Mouse (Mus musculus) neural tube, embryonic 13.5 days (tissue): ENCODE data around the gene Mb. TPM values are rescaled to one million over a fixed set of nuclear protein-coding genes. Genes with fewer than 3 reads are reported as not detected.
A peak's percentile ranks its signal among the peaks of the same experiment; 100 is the strongest.

ENCODE experiments used
- ATAC-seq: fragments of 200-750 bp; cut with Nextera tagmentation; 2 replicates; pipeline ENCODE4 v1.8.0; 2017; ENCODE audit warnings: low read depth, mild to moderate bottlenecking, moderate TSS enrichment, moderate library complexity
- H3K27ac ChIP-seq: fragments of 300-500 bp; sonication (generic); replicated peaks from 2 replicates; pipeline ENCODE4 v1.5.1; 2015; ENCODE audit warnings: moderate library complexity, mild to moderate bottlenecking, inconsistent platforms
- H3K27me3 ChIP-seq: fragments of 300-500 bp; sonication (generic); 2 replicates; pipeline ENCODE4 v1.6.1; 2015; ENCODE audit warnings: mild to moderate bottlenecking, inconsistent platforms
- H3K36me3 ChIP-seq: fragments of 300-500 bp; sonication (generic); 2 replicates; pipeline ENCODE4 v1.6.1; 2015; ENCODE audit warnings: mild to moderate bottlenecking, inconsistent platforms
- H3K4me1 ChIP-seq: fragments of 300-500 bp; sonication (generic); replicated peaks from 2 replicates; pipeline ENCODE4 v1.6.1; 2015; ENCODE audit warnings: inconsistent platforms
- H3K4me2 ChIP-seq: fragments of 300-500 bp; sonication (generic); 2 replicates; pipeline ENCODE4 v1.6.1; 2015; ENCODE audit warnings: inconsistent platforms, mild to moderate bottlenecking, moderate library complexity
- H3K4me3 ChIP-seq: fragments of 300-500 bp; sonication (generic); 2 replicates; pipeline ENCODE4 v1.5.1; 2015; ENCODE audit warnings: mild to moderate bottlenecking, inconsistent platforms
- H3K9ac ChIP-seq: fragments of 300-500 bp; sonication (generic); 2 replicates; pipeline ENCODE4 v1.6.1; 2015; ENCODE audit warnings: moderate library complexity, mild to moderate bottlenecking, inconsistent platforms
- H3K9me3 ChIP-seq: fragments of 300-500 bp; sonication (generic); 2 replicates; pipeline ENCODE4 v1.6.1; 2016; ENCODE audit warnings: inconsistent platforms
- WGBS: fragments of 180-500 bp; shearing (Covaris S2); methylation state at CpG from one replicate; pipeline ENCODE4 v1.1.7; 2015; 5-methylcytosine and 5-hydroxymethylcytosine counted together
- polyA plus RNA-seq: library from polyadenylated mRNA; unstranded; fragments of >200 nt; fragmentation: Nextera tagmentation; extraction: Ambion mirVana; gene quantifications from 2 replicates; pipeline ENCODE4 v1.2.1, GENCODE M21; 2015

Gene Mb
- polyA plus RNA-seq, 1 experiment from 2014 or later = 2.4 TPM

DNA sequence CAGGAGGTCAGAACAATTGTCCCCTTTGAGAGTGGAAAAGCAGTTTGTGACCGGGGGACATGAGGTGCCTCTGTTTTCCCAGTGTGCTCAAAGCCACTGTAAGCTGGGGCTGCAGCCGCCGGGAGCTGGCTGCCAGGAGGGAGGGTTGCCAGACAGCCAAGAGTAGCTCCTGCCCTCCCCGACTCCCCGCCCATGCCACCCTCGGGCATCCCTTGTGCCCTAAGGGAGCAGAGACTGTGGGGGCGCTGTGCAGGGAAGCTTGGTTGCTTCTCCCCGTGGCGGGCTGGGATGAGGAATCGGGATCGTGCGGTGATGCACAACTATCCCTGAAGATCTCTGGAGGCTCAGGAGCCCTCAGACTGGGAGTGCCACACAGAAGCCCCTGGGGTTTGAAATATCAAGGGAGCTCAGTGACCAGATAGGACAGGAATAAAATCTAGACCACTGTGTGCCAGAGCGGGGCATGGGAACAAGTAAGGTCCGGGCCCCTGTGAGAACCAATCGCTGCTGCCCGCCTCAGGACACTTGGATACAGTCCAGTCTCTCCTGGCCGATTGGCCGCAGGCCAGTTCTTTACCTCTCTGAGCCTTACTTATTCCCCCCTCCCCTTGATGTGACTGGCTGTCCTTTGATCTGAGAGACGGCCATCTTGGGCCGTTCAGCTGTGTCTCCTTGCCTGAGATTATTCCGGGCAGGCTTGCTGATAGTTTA is 51.4 kb downstream of the Mb start:
- Histone ChIP-seq H3K9me3 (no peaks in the 10 kb centered on the region), H3K4me3 (no peak overlapping the region), H3K27ac (no peak overlapping the region), H3K4me1 (0 out of 2 replicates have a peak, but pooled peaks cover 8% of the 10 kb centered on the region), H3K27me3 (no peaks in the 10 kb centered on the region), H3K9ac (no peak overlapping the region), H3K4me2 (0 out of 2 replicates have a peak overlapping the region, but pooled peaks have one; percentile 4), H3K36me3 (no peaks in the 10 kb centered on the region)
- ATAC-seq = no peak
- WGBS = 51% methylated on average over 21 of the region's 21 CpGs

- Histone ChIP-seq H3K9me3 (no peaks in the 10 kb centered on the region), H3K36me3 (no peaks in the 10 kb centered on the region), H3K9ac (no peak overlapping the region), H3K4me3 (no peak overlapping the region), H3K27ac (no peak overlapping the region), H3K4me2 (no peak overlapping the region), H3K4me1 (0 out of 2 replicates have a peak, but pooled peaks cover 8% of the 10 kb centered on the region), H3K27me3 (no peaks in the 10 kb centered on the region)
- 86% methylated on average over 2 of the region's 2 CpGs for WGBS
- ATAC-seq = no peak
Measured at GRCm38 (mm10) chr15:76998048-76998447, 52.4 kb downstream of the Mb start.

GRCm38 (mm10) chr15:76994413-76994812 is 56.1 kb downstream of the Mb start:
- H3K36me3 ChIP-seq = no peaks in the 10 kb centered on the region
- no peak overlapping the region for H3K4me3 ChIP-seq
- no peak overlapping the region for H3K4me2 ChIP-seq
- WGBS = 80% methylated on average over 3 of the region's 3 CpGs
- H3K27me3 ChIP-seq = no peaks in the 10 kb centered on the region
- ATAC-seq = no peak
- H3K9me3 ChIP-seq = no peaks in the 10 kb centered on the region
- H3K27ac ChIP-seq = no peak overlapping the region
- 0 out of 2 replicates have a peak, but pooled peaks cover 8% of the 10 kb centered on the region for H3K4me1 ChIP-seq
- no peak overlapping the region for H3K9ac ChIP-seq

DNA sequence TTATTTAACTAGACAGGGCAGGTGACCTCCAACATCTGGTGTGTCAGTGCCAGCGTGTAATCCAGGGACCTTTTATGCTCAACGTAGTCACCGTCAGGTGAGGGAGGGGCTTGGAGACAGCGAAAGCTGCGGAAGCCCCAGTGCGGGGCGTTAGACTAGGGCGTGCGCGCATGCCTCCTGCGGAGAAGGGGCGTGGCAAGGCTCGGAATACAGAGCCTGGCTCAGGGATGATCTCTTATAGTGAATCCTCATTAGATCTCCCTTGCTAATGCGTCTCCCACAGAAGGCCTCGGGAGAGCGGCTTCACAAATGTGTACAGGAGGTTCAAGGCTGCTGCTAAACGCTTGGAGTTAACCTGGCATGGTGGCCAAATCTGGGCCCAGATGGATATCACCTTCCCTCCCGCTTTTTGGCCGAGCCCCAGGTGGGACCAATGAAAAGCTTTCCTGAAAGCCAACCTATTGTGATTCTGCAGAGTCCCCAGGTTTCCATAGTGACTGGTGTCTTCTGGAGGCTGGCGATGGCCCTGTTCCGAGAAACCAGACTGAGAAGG is 62.9 kb downstream of the Mb start:
- H3K9me3 ChIP-seq = no peaks in the 10 kb centered on the region
- peak overlapping the region; percentile 63 for H3K9ac ChIP-seq
- H3K4me2 ChIP-seq = peak overlapping the region; percentile 60
- WGBS = 2% methylated on average over 21 of the region's 21 CpGs
- peaks cover 15% of the 10 kb centered on the region for H3K4me1 ChIP-seq
- no peaks in the 10 kb centered on the region for H3K27me3 ChIP-seq
- peak; percentile 95 for ATAC-seq
- H3K36me3 ChIP-seq = no peaks in the 10 kb centered on the region
- H3K27ac ChIP-seq = peak overlapping the region; percentile 68
- H3K4me3 ChIP-seq = peak overlapping the region; percentile 39

- peak; percentile 21; the same call in 1 of the 2 replicates for ATAC-seq
- Histone ChIP-seq H3K27ac (peak overlapping the region; percentile 68), H3K9ac (peak overlapping the region; percentile 63), H3K36me3 (no peaks in the 10 kb centered on the region), H3K4me2 (peak overlapping the region; percentile 60), H3K27me3 (no peaks in the 10 kb centered on the region), H3K9me3 (no peaks in the 10 kb centered on the region), H3K4me1 (peaks cover 15% of the 10 kb centered on the region), H3K4me3 (peak overlapping the region; percentile 39)
- WGBS = 15% methylated on average over 11 of the region's 11 CpGs
Measured at GRCm38 (mm10) chr15:76987137-76987536, 63.3 kb downstream of the Mb start.

- no peak for ATAC-seq
- Histone ChIP-seq H3K9ac (no peak overlapping the region), H3K27ac (no peak overlapping the region), H3K36me3 (no peaks in the 10 kb centered on the region), H3K4me1 (peaks cover 10% of the 10 kb centered on the region), H3K4me3 (no peak overlapping the region), H3K27me3 (no peaks in the 10 kb centered on the region), H3K9me3 (no peaks in the 10 kb centered on the region), H3K4me2 (no peak overlapping the region)
- WGBS = 53% methylated on average over 3 of the region's 3 CpGs
Measured at GRCm38 (mm10) chr15:76982745-76983144, 67.7 kb downstream of the Mb start.

- H3K9me3 ChIP-seq = no peaks in the 10 kb centered on the region
- no peaks in the 10 kb centered on the region for H3K27me3 ChIP-seq
- no peak overlapping the region for H3K4me3 ChIP-seq
- no peaks in the 10 kb centered on the region for H3K36me3 ChIP-seq
- H3K27ac ChIP-seq = no peak overlapping the region
- no peak overlapping the region for H3K9ac ChIP-seq
- 0 out of 2 replicates have a peak, but pooled peaks cover 7% of the 10 kb centered on the region for H3K4me1 ChIP-seq
- H3K4me2 ChIP-seq = no peak overlapping the region
- 82% methylated on average over 4 of the region's 4 CpGs for WGBS
- no peak for ATAC-seq
Measured at GRCm38 (mm10) chr15:76979799-76980198, 70.7 kb downstream of the Mb start.

- ATAC-seq = no peak
- 26% methylated on average over 5 of the region's 5 CpGs for WGBS
Measured at GRCm38 (mm10) chr15:76976619-76977018, 73.9 kb downstream of the Mb start.

GRCm38 (mm10) chr15:76973855-76974651 is 76.4 kb downstream of the Mb start:
- Histone ChIP-seq H3K9me3 (no peaks in the 10 kb centered on the region), H3K9ac (peak overlapping the region; percentile 78), H3K4me3 (peak overlapping the region; percentile 53), H3K27me3 (no peaks in the 10 kb centered on the region), H3K4me1 (peaks cover 12% of the 10 kb centered on the region), H3K36me3 (no peaks in the 10 kb centered on the region), H3K27ac (peak overlapping the region; percentile 64; the same call in 1 of the 2 replicates), H3K4me2 (peak overlapping the region; percentile 66)
- ATAC-seq = peak; percentile 83
- 10% methylated on average over 27 of the region's 31 CpGs for WGBS

More at GRCm38 (mm10) chr15:76976619-76977018, 73.9 kb downstream of the Mb start:
- H3K27me3 ChIP-seq = no peaks in the 10 kb centered on the region
- no peak overlapping the region for H3K9ac ChIP-seq
- no peak overlapping the region for H3K27ac ChIP-seq
- H3K4me3 ChIP-seq = no peak overlapping the region
- H3K36me3 ChIP-seq = no peaks in the 10 kb centered on the region
- peaks cover 12% of the 10 kb centered on the region for H3K4me1 ChIP-seq
- no peak overlapping the region for H3K4me2 ChIP-seq
- H3K9me3 ChIP-seq = no peaks in the 10 kb centered on the region

- peak overlapping the region; percentile 66; the same call in 1 of the 2 replicates for H3K4me2 ChIP-seq
- H3K36me3 ChIP-seq = no peaks in the 10 kb centered on the region
- H3K4me1 ChIP-seq = peaks cover 12% of the 10 kb centered on the region
- no peaks in the 10 kb centered on the region for H3K9me3 ChIP-seq
- WGBS = 33% methylated on average over 8 of the region's 8 CpGs
- H3K4me3 ChIP-seq = peak overlapping the region; percentile 53
- H3K27ac ChIP-seq = no peak overlapping the region
- H3K27me3 ChIP-seq = no peaks in the 10 kb centered on the region
- no peak overlapping the region for H3K9ac ChIP-seq
- peak; percentile 29 for ATAC-seq
Measured at GRCm38 (mm10) chr15:76973272-76973854, 77.1 kb downstream of the Mb start.

GRCm38 (mm10) chr15:76972661-76973060 is 77.8 kb downstream of the Mb start:
- WGBS = 90% methylated on average over 4 of the region's 4 CpGs
- Histone ChIP-seq H3K4me3 (no peak overlapping the region), H3K4me2 (no peak overlapping the region), H3K4me1 (peaks cover 12% of the 10 kb centered on the region), H3K27ac (no peak overlapping the region), H3K27me3 (no peaks in the 10 kb centered on the region), H3K36me3 (no peaks in the 10 kb centered on the region), H3K9me3 (no peaks in the 10 kb centered on the region), H3K9ac (no peak overlapping the region)
- no peak for ATAC-seq
